Mouse (Mus musculus) limb, embryonic 15.5 days (tissue): Measurements from ENCODE around the gene Cers5. TPM values are rescaled to one million over a fixed set of nuclear protein-coding genes. Genes with fewer than 3 reads are reported as not detected.
A peak's percentile ranks its signal among the peaks of the same experiment; 100 is the strongest.
"Not testable (repeated sequence)": the region's sequence is repeated elsewhere in the genome, so short reads cannot be mapped to it uniquely, and the experiment has no call there.

Source experiments
- ATAC-seq: fragments of 200-750 bp; cut with Nextera tagmentation; 2 replicates; pipeline ENCODE4 v1.8.0; 2017; ENCODE audit warnings: low read depth, moderate TSS enrichment; ENCODE audit not compliant: insufficient number of reproducible peaks, low FRiP score, low TSS enrichment
- H3K27ac ChIP-seq: fragments of 300-500 bp; sonication (generic); 2 replicates; pipeline ENCODE4 v1.5.1; 2015; ENCODE audit warnings: moderate library complexity, mild to moderate bottlenecking, inconsistent platforms
- H3K27me3 ChIP-seq: fragments of 300-500 bp; sonication (generic); 2 replicates; pipeline ENCODE4 v1.6.1; 2015; ENCODE audit warnings: inconsistent platforms
- H3K36me3 ChIP-seq: fragments of 300-500 bp; sonication (generic); 2 replicates; pipeline ENCODE4 v1.6.1; 2015; ENCODE audit warnings: inconsistent platforms
- H3K4me1 ChIP-seq: fragments of 300-500 bp; sonication (generic); 2 replicates; pipeline ENCODE4 v1.6.1; 2015; ENCODE audit warnings: inconsistent platforms
- H3K4me2 ChIP-seq: fragments of 300-500 bp; sonication (generic); 2 replicates; pipeline ENCODE4 v1.6.1; 2015; ENCODE audit warnings: mild to moderate bottlenecking, inconsistent platforms
- H3K4me3 ChIP-seq: fragments of 300-500 bp; sonication (generic); 2 replicates; pipeline ENCODE4 v1.5.1; 2015; ENCODE audit warnings: mild to moderate bottlenecking, inconsistent platforms
- H3K9ac ChIP-seq: fragments of 300-500 bp; sonication (generic); 2 replicates; pipeline ENCODE4 v1.6.1; 2015; ENCODE audit warnings: inconsistent platforms
- H3K9me3 ChIP-seq: fragments of 300-500 bp; sonication (generic); 2 replicates; pipeline ENCODE4 v1.6.1; 2016; ENCODE audit warnings: inconsistent platforms
- WGBS: fragments of 180-500 bp; shearing (Covaris S2); methylation state at CpG from one replicate; pipeline ENCODE4 v1.1.7; 2015; 5-methylcytosine and 5-hydroxymethylcytosine counted together
- polyA plus RNA-seq: library from polyadenylated mRNA; unstranded; fragments of >200 nt; fragmentation: Nextera tagmentation; extraction: Ambion mirVana; gene quantifications from 2 replicates; pipeline ENCODE4 v1.2.1, GENCODE M21; 2015

Cers5 gene
- polyA plus RNA-seq, 1 experiment from 2014 or later = 83.6 TPM

GRCm38 (mm10) chr15:99731678-99732077, 41.0 kb downstream of the Cers5 start:
- Histone ChIP-seq H3K4me1 (peaks cover under 1% of the 10 kb centered on the region; the same call in 1 of the 2 replicates), H3K4me2 (no peak overlapping the region), H3K9me3 (no peaks in the 10 kb centered on the region), H3K27ac (no peak overlapping the region), H3K4me3 (no peak overlapping the region), H3K27me3 (no peaks in the 10 kb centered on the region), H3K9ac (no peak overlapping the region), H3K36me3 (peaks cover 73% of the 10 kb centered on the region)
- no peak for ATAC-seq
- 90% methylated on average over 3 of the region's 3 CpGs for WGBS

- WGBS = 94% methylated on average over 2 of the region's 2 CpGs
- H3K9me3 ChIP-seq = no peaks in the 10 kb centered on the region
- H3K27ac ChIP-seq = no peak overlapping the region
- no peak for ATAC-seq
- no peak overlapping the region for H3K4me2 ChIP-seq
- peaks cover 68% of the 10 kb centered on the region for H3K36me3 ChIP-seq
- H3K4me3 ChIP-seq = no peak overlapping the region
- H3K27me3 ChIP-seq = no peaks in the 10 kb centered on the region
- peaks cover 4% of the 10 kb centered on the region for H3K4me1 ChIP-seq
- no peak overlapping the region for H3K9ac ChIP-seq
Observed at GRCm38 (mm10) chr15:99731167-99731566, 41.5 kb downstream of the Cers5 start.

- peaks cover 50% of the 10 kb centered on the region for H3K36me3 ChIP-seq
- peaks cover 14% of the 10 kb centered on the region for H3K4me1 ChIP-seq
Observed at GRCm38 (mm10) chr15:99729056-99729783, 43.5 kb downstream of the Cers5 start.

GRCm38 (mm10) chr15:99728211-99728610, 44.5 kb downstream of the Cers5 start:
- WGBS = 80% methylated on average over 5 of the region's 5 CpGs
- no peak overlapping the region for H3K4me2 ChIP-seq
- H3K4me3 ChIP-seq = no peak overlapping the region
- peaks cover 46% of the 10 kb centered on the region for H3K36me3 ChIP-seq
- no peak overlapping the region for H3K27ac ChIP-seq
- peaks cover 24% of the 10 kb centered on the region for H3K4me1 ChIP-seq
- H3K9me3 ChIP-seq = no peaks in the 10 kb centered on the region
- H3K27me3 ChIP-seq = no peaks in the 10 kb centered on the region
- ATAC-seq = no peak
- H3K9ac ChIP-seq = no peak overlapping the region

More at GRCm38 (mm10) chr15:99729056-99729783, 43.5 kb downstream of the Cers5 start:
- no peak overlapping the region for H3K4me2 ChIP-seq
- H3K27ac ChIP-seq = no peak overlapping the region
- H3K9ac ChIP-seq = no peak overlapping the region
- no peak overlapping the region for H3K4me3 ChIP-seq
- no peaks in the 10 kb centered on the region for H3K9me3 ChIP-seq
- no peaks in the 10 kb centered on the region for H3K27me3 ChIP-seq
- ATAC-seq = no peak
- WGBS = 88% methylated on average over 4 of the region's 4 CpGs

- H3K27me3 ChIP-seq = no peaks in the 10 kb centered on the region
- H3K4me3 ChIP-seq = no peak overlapping the region
- no peak overlapping the region for H3K9ac ChIP-seq
- H3K27ac ChIP-seq = no peak overlapping the region
- H3K9me3 ChIP-seq = no peaks in the 10 kb centered on the region
- H3K4me2 ChIP-seq = no peak overlapping the region
- H3K36me3 ChIP-seq = peaks cover 42% of the 10 kb centered on the region
- no peak for ATAC-seq
- WGBS = 96% methylated on average over 12 of the region's 12 CpGs
- peaks cover 26% of the 10 kb centered on the region for H3K4me1 ChIP-seq
Observed at GRCm38 (mm10) chr15:99727525-99727924, 45.2 kb downstream of the Cers5 start.

- Histone ChIP-seq H3K36me3 (peaks cover 37% of the 10 kb centered on the region), H3K4me1 (peaks cover 26% of the 10 kb centered on the region)
- H3K9me3 ChIP-seq, H3K9ac ChIP-seq, ATAC-seq, H3K27ac ChIP-seq, H3K4me3 ChIP-seq, H3K4me2 ChIP-seq, H3K27me3 ChIP-seq: not testable (repeated sequence)
- WGBS = 86% methylated on average over 5 of the region's 5 CpGs
Observed at GRCm38 (mm10) chr15:99727039-99727438, 45.6 kb downstream of the Cers5 start.

- peak overlapping the region; percentile 90; the same call in 1 of the 2 replicates for H3K9ac ChIP-seq
Observed at GRCm38 (mm10) chr15:99726549-99726948, 46.1 kb downstream of the Cers5 start.

GRCm38 (mm10) chr15:99725341-99726155, 47.1 kb downstream of the Cers5 start, which contains the start of gene Cox14:
Cox14 (plus strand) TSS chr15:99725618.
- H3K9ac ChIP-seq = peak within 1 kb of the TSS; percentile 90
- peak; percentile 94 for ATAC-seq
- peak within 1 kb of the TSS; percentile 93 for H3K27ac ChIP-seq
- no peaks in the 10 kb centered on the region for H3K27me3 ChIP-seq
- peaks cover 27% of the 10 kb centered on the region for H3K36me3 ChIP-seq
- H3K4me2 ChIP-seq = peak within 1 kb of the TSS; percentile 68
- peak within 1 kb of the TSS; percentile 97 for H3K4me3 ChIP-seq
- no peaks in the 10 kb centered on the region for H3K9me3 ChIP-seq
- H3K4me1 ChIP-seq = peaks cover 26% of the 10 kb centered on the region
- under 1% methylated on average over 66 of the region's 68 CpGs for WGBS

More at GRCm38 (mm10) chr15:99726549-99726948, 46.1 kb downstream of the Cers5 start:
- no peaks in the 10 kb centered on the region for H3K9me3 ChIP-seq
- peak overlapping the region; percentile 97 for H3K4me3 ChIP-seq
- peak overlapping the region; percentile 56 for H3K4me2 ChIP-seq
- no peak overlapping the region for H3K27ac ChIP-seq
- H3K4me1 ChIP-seq = peaks cover 26% of the 10 kb centered on the region
- whole genome bisulfite sequencing = 65% methylated on average over 2 of the region's 2 CpGs
- H3K36me3 ChIP-seq = peaks cover 32% of the 10 kb centered on the region
- no peak for ATAC-seq
- no peaks in the 10 kb centered on the region for H3K27me3 ChIP-seq

GRCm38 (mm10) chr15:99724292-99725021, 48.2 kb downstream of the Cers5 start:
- peak overlapping the region; percentile 78 for H3K27ac ChIP-seq
- H3K9ac ChIP-seq = 0 out of 2 replicates have a peak overlapping the region, but pooled peaks have one; percentile 2
- no peaks in the 10 kb centered on the region for H3K27me3 ChIP-seq
- WGBS = 9% methylated on average over 16 of the region's 16 CpGs
- no peaks in the 10 kb centered on the region for H3K9me3 ChIP-seq
- H3K4me2 ChIP-seq = peak overlapping the region; percentile 68
- peaks cover 22% of the 10 kb centered on the region for H3K36me3 ChIP-seq
- peaks cover 26% of the 10 kb centered on the region for H3K4me1 ChIP-seq
- peak overlapping the region; percentile 97 for H3K4me3 ChIP-seq
- no peak for ATAC-seq

- no peak for ATAC-seq
- H3K4me3 ChIP-seq = no peak overlapping the region
- H3K36me3 ChIP-seq = peaks cover 14% of the 10 kb centered on the region
- H3K4me2 ChIP-seq = peak overlapping the region; percentile 68; the same call in 1 of the 2 replicates
- peak overlapping the region; percentile 78 for H3K27ac ChIP-seq
- no peaks in the 10 kb centered on the region for H3K9me3 ChIP-seq
- no peaks in the 10 kb centered on the region for H3K27me3 ChIP-seq
- 39% methylated on average over 11 of the region's 11 CpGs for WGBS
- H3K4me1 ChIP-seq = peaks cover 26% of the 10 kb centered on the region
- no peak overlapping the region for H3K9ac ChIP-seq
Observed at GRCm38 (mm10) chr15:99723515-99724291, 49.0 kb downstream of the Cers5 start.

GRCm38 (mm10) chr15:99723120-99723514, 49.6 kb downstream of the Cers5 start:
- no peak overlapping the region for H3K4me3 ChIP-seq
- no peak for ATAC-seq
- peak overlapping the region; percentile 78 for H3K27ac ChIP-seq
- peaks cover 8% of the 10 kb centered on the region for H3K36me3 ChIP-seq
- H3K9ac ChIP-seq = no peak overlapping the region
- no peaks in the 10 kb centered on the region for H3K27me3 ChIP-seq
- WGBS = 66% methylated on average over 10 of the region's 10 CpGs
- no peak overlapping the region for H3K4me2 ChIP-seq
- H3K9me3 ChIP-seq = no peaks in the 10 kb centered on the region
- peaks cover 26% of the 10 kb centered on the region for H3K4me1 ChIP-seq
